Mouse (Mus musculus) bone marrow, adult 2 months (tissue): Measurements from ENCODE around the gene Tet3.

ENCODE experiments used
- CTCF ChIP-seq: fragments of 200-500 bp; IDR thresholded peaks from 2 replicates; pipeline ENCODE4 v1.5.1; 2011; ENCODE audit warnings: low read length, control low read depth; ENCODE audit not compliant: control insufficient read depth, insufficient read depth
- POLR2A ChIP-seq: fragments of 200-500 bp; IDR thresholded peaks from 2 replicates; pipeline ENCODE4 v1.6.1; 2011; ENCODE audit warnings: low read depth, mild to moderate bottlenecking, control low read depth, low read length, borderline replicate concordance; ENCODE audit not compliant: control insufficient read depth

DNA sequence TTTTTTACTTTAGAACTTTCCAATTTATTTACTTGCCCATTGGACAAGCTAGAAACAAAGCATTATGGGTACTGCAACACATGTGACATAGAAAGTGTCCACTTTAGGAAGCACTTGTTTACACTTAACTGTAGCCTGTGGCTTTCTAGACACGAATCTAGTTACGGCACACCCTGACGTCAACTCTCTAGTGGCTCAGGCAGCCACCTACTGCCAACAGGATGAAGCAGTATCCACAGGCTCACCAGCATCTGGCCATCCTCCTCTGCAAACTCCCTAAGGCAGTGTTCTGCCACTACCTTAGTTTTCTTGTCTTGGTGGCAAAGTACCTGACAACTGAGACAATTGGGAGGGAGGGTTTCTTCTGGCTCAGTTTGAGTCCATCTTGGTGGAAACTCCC is 44.5 kb upstream of the Tet3 start:
- TF ChIP-seq POLR2A (no peak), CTCF (no peak)
